Mouse (Mus musculus) kidney, embryonic 14.5 days (tissue): ENCODE data around the gene Ahcy. TPM values are rescaled to one million over a fixed set of nuclear protein-coding genes. Genes with fewer than 3 reads are reported as not detected.
A peak's percentile ranks its signal among the peaks of the same experiment; 100 is the strongest.
"Not testable (repeated sequence)": the region's sequence is repeated elsewhere in the genome, so short reads cannot be mapped to it uniquely, and the experiment has no call there.

ENCODE experiments used
- ATAC-seq: fragments of 200-750 bp; cut with Nextera tagmentation; 2 replicates; pipeline ENCODE4 v1.8.0; 2017; ENCODE audit warnings: moderate number of reproducible peaks, mild to moderate bottlenecking, moderate TSS enrichment, moderate library complexity; ENCODE audit not compliant: low FRiP score, low TSS enrichment
- H3K27ac ChIP-seq: fragments of 300-500 bp; sonication (generic); 2 replicates; pipeline ENCODE4 v1.5.1; 2014; ENCODE audit warnings: low read depth, mild to moderate bottlenecking, low read length, moderate library complexity, mixed read lengths
- H3K27me3 ChIP-seq: fragments of 300-500 bp; sonication (generic); 2 replicates; pipeline ENCODE4 v1.6.1; 2014; ENCODE audit warnings: mild to moderate bottlenecking, low read length; ENCODE audit not compliant: control insufficient read depth, insufficient read depth
- H3K36me3 ChIP-seq: fragments of 300-500 bp; sonication (generic); 2 replicates; pipeline ENCODE4 v1.6.1; 2014; ENCODE audit warnings: low read length, mixed read lengths; ENCODE audit not compliant: control insufficient read depth, insufficient read depth
- H3K4me1 ChIP-seq: fragments of 300-500 bp; sonication (generic); 2 replicates; pipeline ENCODE4 v1.6.1; 2014; ENCODE audit warnings: low read length, mixed read lengths; ENCODE audit not compliant: control insufficient read depth, insufficient read depth
- H3K4me2 ChIP-seq: fragments of 300-500 bp; sonication (generic); replicated peaks from 2 replicates; pipeline ENCODE4 v1.6.1; 2014; ENCODE audit warnings: low read depth, mild to moderate bottlenecking, low read length
- H3K4me3 ChIP-seq: fragments of 300-500 bp; sonication (generic); 2 replicates; pipeline ENCODE4 v1.5.1; 2014; ENCODE audit warnings: mild to moderate bottlenecking, low read length
- H3K9ac ChIP-seq: fragments of 300-500 bp; sonication (generic); 2 replicates; pipeline ENCODE4 v1.6.1; 2014; ENCODE audit warnings: low read depth, mild to moderate bottlenecking, low read length, moderate library complexity
- H3K9me3 ChIP-seq: fragments of 300-500 bp; sonication (generic); 2 replicates; pipeline ENCODE4 v1.6.1; 2016; ENCODE audit warnings: low read length; ENCODE audit not compliant: control insufficient read depth
- WGBS: fragments of 180-500 bp; shearing (Covaris S2); extraction: QIAGEN DNeasy Blood & Tissue Kit; methylation state at CpG from one replicate; pipeline ENCODE4 v1.1.7; 2014; 5-methylcytosine and 5-hydroxymethylcytosine counted together
- polyA plus RNA-seq: library from polyadenylated mRNA; unstranded; fragments of >200 nt; fragmentation: Nextera tagmentation; extraction: Ambion mirVana; gene quantifications from 2 replicates; pipeline ENCODE4 v1.2.1, GENCODE M21; 2014

The Ahcy gene
- polyA plus RNA-seq, result 76.9 and 99.8 TPM in 2 replicates

DNA sequence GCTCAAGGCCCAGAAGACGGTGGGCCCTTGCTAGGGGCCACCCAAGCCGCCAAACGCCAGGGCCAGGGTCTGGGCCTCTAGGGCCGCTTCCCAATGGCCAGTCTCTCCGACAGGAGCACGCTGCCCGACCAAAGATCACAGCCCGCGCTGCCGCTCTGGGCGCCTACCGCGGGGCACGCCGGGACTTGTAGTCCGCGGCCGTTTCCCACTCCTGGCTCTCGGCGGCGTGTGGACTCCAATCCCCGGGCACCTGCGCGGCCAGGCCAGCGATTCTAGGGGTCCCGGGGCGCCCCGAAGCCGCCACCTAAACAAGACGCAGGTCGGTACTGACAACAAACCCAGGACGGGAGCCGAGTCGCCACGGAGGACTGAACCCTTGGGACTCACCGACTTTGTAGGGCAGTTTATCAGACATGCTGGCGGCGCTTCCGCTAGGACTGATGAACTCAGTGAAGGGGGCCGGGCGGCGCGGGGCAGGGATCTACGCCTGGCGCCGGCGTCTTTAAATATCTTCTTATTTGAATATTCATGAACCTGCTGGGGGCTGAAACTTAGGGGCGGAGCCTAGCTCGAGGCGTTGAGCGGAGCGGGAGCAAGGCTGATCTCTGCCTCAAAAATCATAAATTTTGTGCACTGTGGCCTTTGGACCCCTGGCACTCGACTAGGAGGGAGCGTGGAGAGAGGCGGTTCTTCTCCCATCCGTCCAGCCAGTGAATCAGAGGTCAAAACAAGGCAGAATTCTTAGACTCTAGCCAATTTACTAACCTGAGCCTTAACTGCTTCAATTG, at the start of gene Ahcy:
Ahcy (minus strand) TSS at position 520 of the 788 bp plus-strand sequence.
- Histone ChIP-seq H3K9ac (peak within 1 kb of the TSS; percentile 72), H3K4me1 (peaks cover 15% of the 10 kb centered on the region; the same call in 1 of the 2 replicates), H3K9me3 (no peaks in the 10 kb centered on the region), H3K36me3 (no peaks in the 10 kb centered on the region), H3K4me3 (peak within 1 kb of the TSS; percentile 59), H3K4me2 (peak within 1 kb of the TSS; percentile 56), H3K27me3 (no peaks in the 10 kb centered on the region), H3K27ac (peak within 1 kb of the TSS; percentile 62)
- WGBS, result under 1% methylated on average over 56 of the region's 56 CpGs
- ATAC-seq, result peak; percentile 95

DNA sequence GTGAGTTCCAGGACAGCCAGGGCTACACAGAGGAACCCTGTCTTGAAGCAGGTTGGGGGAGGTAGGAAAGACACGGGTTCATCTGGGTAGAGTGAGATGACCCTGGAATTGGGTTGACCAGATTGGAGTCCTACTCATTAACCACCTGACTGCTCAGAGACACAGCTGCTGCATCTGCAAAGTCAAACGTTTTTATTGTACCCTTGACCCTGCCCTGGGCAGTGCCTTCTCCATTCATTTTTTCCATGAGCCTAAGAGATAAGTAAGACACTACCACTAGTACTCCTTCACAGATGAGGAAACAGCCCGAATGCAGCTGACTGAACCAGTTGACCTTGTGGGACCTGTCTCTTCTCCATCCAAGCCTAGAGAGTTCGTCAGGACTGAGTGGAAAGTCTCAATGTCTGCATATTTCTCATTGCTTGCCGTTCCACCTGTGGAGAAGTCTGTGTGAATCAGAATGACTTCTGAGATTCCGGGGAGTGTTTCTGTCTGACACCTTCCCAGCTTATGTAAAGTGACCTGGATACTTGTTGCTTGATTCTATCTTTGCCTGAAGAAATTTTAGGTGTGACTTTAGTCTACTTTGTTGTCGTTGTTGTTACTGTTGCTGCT, 41.0 kb upstream of the Ahcy start:
- Histone ChIP-seq H3K27ac (no peak overlapping the region), H3K4me2 (no peak overlapping the region), H3K36me3 (no peaks in the 10 kb centered on the region), H3K4me1 (no peaks in the 10 kb centered on the region), H3K9me3 (peaks cover 5% of the 10 kb centered on the region; the same call in 1 of the 2 replicates), H3K4me3 (no peak overlapping the region), H3K27me3 (no peaks in the 10 kb centered on the region), H3K9ac (no peak overlapping the region)
- ATAC-seq, result no peak
- 67% methylated on average over 7 of the region's 7 CpGs for WGBS

GRCm38 (mm10) chr2:155107276-155107675, 33.0 kb upstream of the Ahcy start:
- 87% methylated on average over 9 of the region's 9 CpGs for WGBS

GRCm38 (mm10) chr2:155103607-155104006, 29.3 kb upstream of the Ahcy start:
- no peak overlapping the region for H3K27ac ChIP-seq
- H3K4me1 ChIP-seq, result no peaks in the 10 kb centered on the region
- H3K36me3 ChIP-seq, result no peaks in the 10 kb centered on the region
- 83% methylated on average over 6 of the region's 6 CpGs for WGBS
- no peak overlapping the region for H3K9ac ChIP-seq
- H3K9me3 ChIP-seq, result no peaks in the 10 kb centered on the region
- no peak for ATAC-seq
- H3K4me3 ChIP-seq, result no peak overlapping the region
- no peak overlapping the region for H3K4me2 ChIP-seq
- H3K27me3 ChIP-seq, result no peaks in the 10 kb centered on the region

More at GRCm38 (mm10) chr2:155107276-155107675, 33.0 kb upstream of the Ahcy start:
- H3K36me3 ChIP-seq, ATAC-seq, H3K9ac ChIP-seq, H3K27ac ChIP-seq, H3K9me3 ChIP-seq, H3K4me3 ChIP-seq, H3K27me3 ChIP-seq, H3K4me1 ChIP-seq, H3K4me2 ChIP-seq: not testable (repeated sequence)

DNA sequence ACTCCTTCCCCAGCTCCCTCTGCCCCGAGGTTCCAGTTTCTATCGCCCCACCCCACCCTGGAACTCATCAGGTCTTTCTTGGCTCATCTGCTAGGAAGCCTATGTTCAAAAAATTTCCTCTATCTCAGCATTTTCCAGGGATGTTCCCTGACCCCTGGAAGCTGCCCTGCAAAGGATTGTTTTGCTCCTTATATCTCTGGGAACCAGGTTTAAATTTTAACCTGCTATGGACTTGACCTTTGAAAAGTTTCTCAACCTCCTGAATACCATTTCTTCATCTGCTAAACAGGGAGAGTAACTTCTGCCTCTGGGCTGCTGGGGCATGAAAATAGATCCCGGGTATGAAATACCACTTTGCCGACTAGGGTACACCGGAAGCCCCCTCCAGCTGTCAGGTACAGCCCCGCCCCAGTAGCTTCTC, 27.5 kb upstream of the Ahcy start:
- no peaks in the 10 kb centered on the region for H3K36me3 ChIP-seq
- H3K9ac ChIP-seq, result no peak overlapping the region
- no peaks in the 10 kb centered on the region for H3K27me3 ChIP-seq
- no peak for ATAC-seq
- H3K27ac ChIP-seq, result no peak overlapping the region
- no peak overlapping the region for H3K4me2 ChIP-seq
- H3K9me3 ChIP-seq, result no peaks in the 10 kb centered on the region
- H3K4me1 ChIP-seq, result no peaks in the 10 kb centered on the region
- H3K4me3 ChIP-seq, result no peak overlapping the region
- WGBS, result 50% methylated on average over 6 of the region's 6 CpGs

- no peak overlapping the region for H3K4me2 ChIP-seq
- WGBS, result 52% methylated on average over 3 of the region's 3 CpGs
- no peak overlapping the region for H3K4me3 ChIP-seq
- H3K27ac ChIP-seq, result no peak overlapping the region
- H3K27me3 ChIP-seq, result no peaks in the 10 kb centered on the region
- H3K4me1 ChIP-seq, result no peaks in the 10 kb centered on the region
- H3K9me3 ChIP-seq, result no peaks in the 10 kb centered on the region
- ATAC-seq, result no peak
- no peak overlapping the region for H3K9ac ChIP-seq
- no peaks in the 10 kb centered on the region for H3K36me3 ChIP-seq
Measured at GRCm38 (mm10) chr2:155100796-155101259, 26.5 kb upstream of the Ahcy start.

- Histone ChIP-seq H3K9me3 (no peaks in the 10 kb centered on the region), H3K36me3 (no peaks in the 10 kb centered on the region), H3K4me2 (no peak overlapping the region), H3K9ac (no peak overlapping the region), H3K27ac (no peak overlapping the region), H3K4me3 (no peak overlapping the region), H3K4me1 (no peaks in the 10 kb centered on the region), H3K27me3 (no peaks in the 10 kb centered on the region)
- 70% methylated on average over 14 of the region's 14 CpGs for WGBS
- no peak for ATAC-seq
Measured at GRCm38 (mm10) chr2:155099994-155100795, 25.9 kb upstream of the Ahcy start.

DNA sequence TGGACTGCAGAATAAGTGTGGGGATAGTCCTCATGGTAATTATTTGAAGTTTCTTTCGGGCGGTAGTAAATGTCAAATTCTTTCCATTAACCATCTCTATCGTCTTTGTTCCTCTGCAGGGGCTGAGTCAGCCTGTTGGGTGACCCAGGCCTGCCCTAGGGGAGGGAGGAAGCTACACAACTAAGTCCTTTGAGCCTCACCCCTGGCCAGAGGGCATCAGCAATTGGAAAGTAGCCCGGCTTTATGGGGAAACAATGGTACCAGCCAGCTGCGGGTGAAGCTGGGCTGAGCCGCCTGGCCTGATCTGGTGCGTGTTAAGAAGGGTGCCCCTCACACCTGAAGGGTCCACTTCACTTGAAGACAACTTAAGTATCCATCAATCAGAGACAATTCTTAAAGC, 25.1 kb upstream of the Ahcy start:
- no peak overlapping the region for H3K4me2 ChIP-seq
- 64% methylated on average over 7 of the region's 7 CpGs for WGBS
- H3K27me3 ChIP-seq, result no peaks in the 10 kb centered on the region

More for the DNA sequence above, 25.1 kb upstream of the Ahcy start:
- Histone ChIP-seq H3K27ac (no peak overlapping the region), H3K4me3 (no peak overlapping the region), H3K9me3 (no peaks in the 10 kb centered on the region), H3K9ac (no peak overlapping the region), H3K4me1 (no peaks in the 10 kb centered on the region), H3K36me3 (no peaks in the 10 kb centered on the region)
- ATAC-seq, result no peak
